Mouse (Mus musculus) lung, postnatal 14 days (tissue): ENCODE results near the gene Gas2l1.
A peak's percentile ranks its signal among the peaks of the same experiment; 100 is the strongest.
"Not testable (repeated sequence)": the region's sequence is repeated elsewhere in the genome, so short reads cannot be mapped to it uniquely, and the experiment has no call there.

Experiments used
- DNase-seq: peaks from one replicate; pipeline ENCODE4 v3.0.0; 2021

Gene Gas2l1

DNA sequence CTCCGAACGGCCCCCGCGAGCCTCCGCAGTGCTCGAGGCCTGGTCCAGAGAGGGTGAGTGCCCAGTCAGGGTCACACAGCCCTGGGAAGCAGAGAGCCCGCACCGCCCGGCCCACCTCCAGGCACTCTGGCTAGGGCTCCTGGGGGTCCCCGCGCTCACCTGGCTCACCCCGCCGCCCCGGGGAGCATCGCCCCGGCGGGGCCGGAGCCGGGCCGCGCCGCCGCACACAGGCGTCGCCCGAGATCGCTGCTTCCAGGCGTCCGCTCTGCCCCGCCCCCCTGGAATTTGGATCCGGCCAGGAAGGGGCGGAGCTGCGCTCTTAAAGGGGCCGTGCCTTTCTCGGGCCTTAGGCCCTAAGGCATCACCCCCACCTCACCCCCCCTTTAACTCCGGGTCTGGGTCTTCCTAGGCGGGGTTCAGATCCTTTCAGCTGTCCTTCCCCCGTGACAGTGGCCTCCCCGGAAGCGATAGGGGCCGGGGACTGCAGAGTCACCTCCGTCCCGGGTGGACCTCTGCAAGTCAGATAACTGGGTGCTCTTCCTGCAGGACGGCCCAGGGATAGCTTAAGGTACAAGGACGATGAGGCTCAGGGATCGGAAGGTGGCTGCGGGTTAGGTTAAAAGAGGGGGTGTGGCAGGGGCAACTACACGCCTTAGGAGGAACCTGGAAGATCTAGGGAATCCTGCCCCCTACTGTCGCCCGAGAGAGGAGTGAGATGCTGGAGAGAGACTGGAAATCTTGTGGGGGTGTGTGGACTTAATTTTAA is at the start of gene Gas2l1:
Gene Gas2l1 (minus strand): TSS at position 272 of the 766 bp plus-strand sequence.
- DNase-seq, result peak; percentile 91

DNA sequence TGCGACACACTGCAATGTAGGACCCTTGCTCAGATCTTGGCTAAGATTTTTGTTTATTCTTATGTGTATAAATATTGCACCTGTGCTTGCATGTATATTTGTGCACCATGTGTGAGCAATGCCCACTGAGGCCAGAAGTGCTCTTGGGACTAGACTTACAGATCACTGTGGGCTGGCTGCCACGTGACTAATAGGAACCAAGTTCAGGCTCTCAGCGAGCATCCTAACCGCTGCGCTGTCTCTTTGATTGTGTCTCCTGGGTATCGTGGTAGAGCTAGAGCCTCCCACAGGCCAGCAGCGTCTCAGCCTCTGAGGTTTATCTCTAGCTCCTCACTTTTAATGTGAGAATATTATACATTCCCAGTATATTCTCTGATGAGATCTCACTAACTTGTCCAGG is 48.5 kb upstream of the Gas2l1 start:
- DNase-seq, result no peak

DNA sequence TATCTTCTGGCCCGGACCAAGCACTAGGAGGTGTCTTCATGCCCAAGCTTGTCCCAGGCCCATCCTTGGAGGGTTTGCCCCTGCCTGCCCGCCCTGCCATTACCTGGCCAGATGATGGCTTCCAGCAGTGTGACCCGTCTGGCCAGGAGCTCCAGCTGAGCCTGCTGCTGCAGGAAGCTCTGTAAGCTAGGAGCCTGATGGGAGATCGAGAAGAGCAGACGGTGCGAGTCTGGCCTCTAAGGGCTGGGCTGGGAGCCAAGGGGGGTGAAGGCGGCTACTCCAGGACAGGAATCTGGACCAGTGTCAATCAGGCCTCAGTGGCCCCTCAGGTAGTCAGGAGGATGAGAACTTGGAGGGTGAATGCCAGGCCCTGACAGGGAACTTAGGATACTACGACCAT is 44.3 kb upstream of the Gas2l1 start:
- DNase-seq, result no peak

DNA sequence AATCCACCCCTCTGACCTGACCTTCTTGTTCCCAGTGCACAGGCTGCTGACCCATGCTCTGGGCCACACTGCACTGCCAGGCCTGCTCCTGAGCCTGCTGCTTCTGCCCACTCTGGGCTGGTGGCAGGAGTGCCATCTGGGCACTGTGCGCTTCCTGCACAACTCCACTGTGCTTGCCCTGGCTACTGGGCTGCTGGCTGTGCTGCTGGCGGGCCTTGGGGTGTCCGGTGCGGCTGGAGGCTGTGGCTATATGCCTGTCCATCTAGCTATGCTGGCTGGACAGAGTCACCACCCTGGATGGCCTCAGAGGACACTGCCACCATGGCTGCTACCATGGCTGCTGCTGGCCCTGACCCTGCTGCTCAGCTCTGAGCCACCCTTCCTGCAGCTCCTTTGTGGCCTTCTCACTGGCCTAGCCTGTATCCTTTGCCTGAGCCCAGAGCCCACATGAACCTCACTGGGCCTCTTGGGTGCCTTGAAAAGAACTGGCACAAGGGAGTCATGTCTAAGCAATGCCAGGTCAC is 38.9 kb upstream of the Gas2l1 start:
- no peak for DNase-seq

DNA sequence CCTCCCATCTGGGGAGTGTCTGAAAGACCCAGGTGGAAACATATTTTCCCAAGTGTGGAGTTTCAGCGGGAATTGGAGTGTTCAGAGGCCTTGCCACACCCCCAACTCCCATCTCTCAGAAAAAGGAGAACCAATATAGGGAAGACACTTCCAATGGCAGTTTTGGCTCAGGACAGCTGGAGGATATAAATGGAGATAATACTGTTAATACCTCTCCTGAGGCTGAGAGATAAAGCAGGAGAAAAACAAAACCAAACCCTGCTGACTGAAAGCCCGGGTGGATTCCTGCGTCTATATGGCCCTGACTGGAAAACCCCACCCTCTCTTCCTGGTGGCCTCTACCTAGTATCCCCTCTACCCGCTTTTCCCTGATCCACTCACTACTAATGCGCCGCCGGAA is 37.3 kb upstream of the Gas2l1 start:
- DNase-seq, result no peak

DNA sequence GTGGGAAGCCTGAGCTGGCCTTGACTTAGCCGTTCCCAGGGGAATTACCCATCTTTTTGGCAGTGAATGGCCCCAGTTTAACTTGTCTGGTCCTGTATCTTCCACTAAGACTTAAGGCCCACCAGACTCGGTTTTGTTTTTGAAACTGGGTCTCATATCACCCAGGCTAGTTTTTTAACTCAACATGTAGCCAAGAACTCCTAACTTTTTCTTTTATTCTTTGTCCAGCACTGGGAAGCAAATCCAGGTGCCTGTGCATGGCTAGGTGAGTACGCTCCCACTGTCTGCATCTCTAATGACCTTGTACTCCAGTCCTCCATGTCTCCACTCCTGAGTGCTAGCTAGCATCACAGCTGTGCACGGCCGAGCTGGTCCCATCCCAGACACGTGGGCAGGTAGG is 36.5 kb upstream of the Gas2l1 start:
- no peak for DNase-seq

DNA sequence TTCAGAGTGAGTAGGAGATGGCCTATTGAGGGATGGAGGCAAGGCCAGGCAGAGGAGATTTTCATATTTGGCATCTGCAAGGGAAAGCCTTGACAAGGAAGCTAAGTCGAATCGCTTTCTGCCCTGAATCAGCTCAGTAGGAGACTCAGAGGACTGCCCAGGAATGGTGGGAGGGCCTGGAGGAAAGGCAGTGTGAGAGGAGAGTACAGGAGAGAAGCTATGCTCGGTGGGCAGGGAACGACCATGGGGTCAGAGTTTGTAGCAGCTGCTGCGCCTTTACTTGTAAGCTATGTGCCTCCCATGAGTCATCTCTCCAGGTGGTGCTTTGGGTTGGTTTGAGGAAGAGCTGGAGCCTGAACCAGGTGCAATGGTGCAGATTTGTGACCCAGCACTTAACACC is 35.7 kb upstream of the Gas2l1 start:
- DNase-seq, result no peak

DNA sequence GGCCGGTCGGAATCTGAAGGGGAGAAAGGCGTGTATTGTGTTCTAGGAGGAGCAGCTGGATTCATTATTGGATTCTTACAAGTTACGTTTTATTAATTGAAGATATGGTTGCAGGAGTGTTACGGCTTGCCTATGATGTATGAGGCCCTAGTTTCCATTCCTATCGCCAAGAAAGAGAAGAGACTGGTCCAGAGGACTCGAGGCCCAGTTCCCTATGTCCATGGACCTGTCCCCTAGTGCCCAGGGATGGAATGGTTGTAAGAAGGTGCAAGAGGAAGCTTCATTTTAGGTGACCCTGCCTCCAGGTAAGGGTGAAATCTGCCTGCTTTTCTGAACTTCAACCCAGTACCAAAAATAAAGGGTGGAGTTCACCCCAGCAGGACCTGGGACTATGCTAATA is 35.2 kb upstream of the Gas2l1 start:
- DNase-seq, result no peak

DNA sequence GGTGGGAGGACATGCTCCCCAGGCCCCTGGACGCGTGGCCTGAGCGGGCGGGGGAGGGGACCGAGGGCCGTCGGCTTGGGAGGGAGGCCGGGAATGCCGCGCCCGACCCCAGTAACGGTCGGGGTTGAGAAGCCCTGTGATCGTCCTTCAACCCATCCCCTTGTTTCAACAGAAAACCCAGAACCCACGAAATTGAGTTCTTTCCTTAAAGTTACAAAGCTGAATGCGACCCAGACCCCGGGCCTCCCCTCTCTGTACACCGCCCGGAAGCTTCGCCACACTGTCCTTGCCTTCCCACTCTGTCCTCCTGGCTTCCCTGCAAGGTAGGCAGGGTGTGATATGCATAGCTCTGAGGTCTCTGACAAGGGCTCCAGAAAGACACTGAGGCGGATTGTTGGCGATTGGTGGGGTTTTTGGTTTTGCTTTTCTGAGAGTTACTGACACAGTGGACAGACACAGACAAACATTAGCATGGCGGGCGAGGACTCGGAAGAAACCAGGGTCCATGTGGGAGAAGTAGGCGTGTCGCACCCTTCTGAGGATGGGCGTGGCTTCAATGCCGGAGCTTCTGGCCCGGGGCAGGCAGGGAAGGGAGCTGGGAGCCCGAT is 34.6 kb upstream of the Gas2l1 start:
- peak; percentile 85 for DNase-seq

DNA sequence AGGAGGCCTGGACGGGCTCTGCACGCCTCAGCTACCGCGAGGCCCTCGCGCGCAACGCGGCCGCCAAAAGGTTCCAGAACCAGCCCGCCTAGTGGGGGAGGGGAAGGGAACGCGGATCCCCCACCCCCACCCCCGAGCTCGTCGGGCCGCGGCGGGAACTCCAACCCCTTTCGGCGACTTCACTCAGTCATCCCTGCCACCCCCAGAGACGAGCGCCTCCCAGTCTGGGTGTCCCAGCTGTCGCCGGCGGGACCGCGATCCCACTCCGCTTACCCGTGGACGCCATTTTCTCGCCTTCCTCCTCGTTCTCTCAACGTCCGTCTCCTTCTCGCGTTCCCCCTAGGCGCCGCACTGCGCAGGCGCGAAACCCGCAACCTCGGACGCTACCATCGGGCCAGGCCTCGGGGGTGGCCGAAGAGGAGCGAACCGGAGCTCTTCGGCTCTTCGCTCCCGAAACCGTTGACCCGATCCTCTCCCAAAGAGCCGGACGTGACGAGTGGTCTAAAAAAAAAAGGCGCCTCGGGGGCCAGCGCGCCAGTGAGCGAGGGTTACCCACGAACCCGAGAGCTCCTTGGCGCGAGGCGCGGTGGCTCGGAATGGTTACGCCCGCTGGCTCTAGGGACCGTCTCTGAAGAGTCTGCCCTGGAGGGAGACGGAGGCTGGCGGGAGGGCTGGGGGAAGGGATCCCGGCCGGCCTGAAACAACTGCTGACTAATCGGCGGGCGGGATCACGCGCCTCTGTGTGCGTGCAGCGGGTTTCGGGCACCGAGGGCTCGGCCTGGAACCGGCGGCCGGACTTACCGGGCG is 33.8 kb upstream of the Gas2l1 start, which contains the start of the genes Rhbdd3 and Ewsr1:
Gene Rhbdd3 (plus strand): TSS at position 191 of the 807 bp plus-strand sequence.
Gene Ewsr1 (minus strand): TSS at position 531 of the 807 bp plus-strand sequence.
- DNase-seq, result peak; percentile 97

DNA sequence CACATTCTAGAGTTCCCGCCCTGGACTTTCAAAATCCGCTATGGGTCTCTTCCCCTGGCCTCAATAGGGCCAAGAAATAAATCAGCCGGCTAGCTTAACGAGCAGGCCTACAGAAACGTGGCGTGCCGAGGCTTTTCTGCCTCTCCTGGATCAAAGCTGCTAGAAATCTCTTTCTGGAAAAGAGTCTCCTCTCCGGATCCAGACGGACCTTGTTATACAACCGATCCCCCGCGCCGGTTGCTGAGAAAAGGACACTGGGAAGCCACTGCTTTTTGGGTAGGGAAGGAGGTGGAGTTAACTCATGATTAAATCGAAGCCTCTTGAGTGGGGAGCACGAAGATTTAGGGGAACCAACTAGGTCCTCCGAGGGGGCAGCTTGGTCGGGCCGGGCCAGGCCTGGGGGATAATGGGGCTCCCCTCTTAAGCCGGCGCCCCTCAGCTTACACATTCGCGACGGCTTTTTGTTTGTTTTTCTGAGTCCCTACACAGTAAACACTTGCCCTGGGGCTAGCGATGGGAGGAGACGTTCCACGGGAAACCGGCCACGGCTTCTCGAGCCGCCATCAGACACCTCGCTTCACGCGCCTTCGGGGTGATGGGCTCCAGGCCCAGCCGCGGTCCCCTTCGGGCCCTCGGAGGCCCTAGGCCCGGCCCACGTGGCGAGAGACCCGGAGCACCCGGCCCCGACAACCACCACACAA is 33.1 kb upstream of the Gas2l1 start:
- peak; percentile 35 for DNase-seq

DNA sequence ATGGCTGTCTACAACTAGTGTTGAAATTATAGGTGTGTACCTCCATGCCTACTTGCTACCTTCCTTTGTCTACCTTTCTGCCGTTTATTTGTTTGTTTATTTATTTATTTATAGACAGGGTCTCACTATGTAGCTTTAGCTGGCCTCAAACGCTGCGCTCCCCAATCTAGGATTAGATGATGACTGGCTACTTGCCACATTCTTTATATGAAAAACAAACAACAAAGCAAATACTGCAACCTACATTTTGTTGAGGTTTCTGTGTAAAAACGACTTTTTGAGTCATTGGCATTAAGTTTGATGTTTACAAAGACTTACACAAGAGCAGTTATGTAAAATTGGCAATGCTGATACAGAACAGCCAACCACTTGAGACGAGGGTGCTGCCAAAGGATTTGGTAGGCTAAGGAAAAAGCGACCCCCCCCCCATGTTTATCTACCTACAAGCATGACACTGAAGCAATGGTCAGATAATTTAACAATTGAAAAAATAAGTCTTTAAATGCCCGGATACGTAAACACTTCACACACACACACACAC is 31.4 kb upstream of the Gas2l1 start:
- DNase-seq, result no peak

DNA sequence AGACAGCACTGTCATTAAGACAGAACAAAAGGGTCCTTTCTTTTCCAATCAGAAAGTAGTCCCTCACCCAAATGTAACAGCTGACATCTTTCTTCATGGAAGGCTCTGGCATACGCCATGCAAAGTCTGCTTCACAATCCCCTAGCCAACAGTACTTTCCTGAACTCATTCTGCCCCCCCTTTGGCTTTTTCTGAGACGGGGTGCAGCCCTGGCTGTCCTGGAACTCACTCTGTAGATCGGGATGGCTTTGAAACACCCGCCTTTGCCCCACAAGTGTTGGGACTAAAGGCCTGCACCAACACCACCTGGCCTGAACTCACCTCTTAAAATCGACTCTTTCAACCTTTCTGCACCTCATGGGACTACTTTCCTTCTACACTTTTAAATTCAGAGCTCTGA is 30.8 kb upstream of the Gas2l1 start:
- no peak for DNase-seq

DNA sequence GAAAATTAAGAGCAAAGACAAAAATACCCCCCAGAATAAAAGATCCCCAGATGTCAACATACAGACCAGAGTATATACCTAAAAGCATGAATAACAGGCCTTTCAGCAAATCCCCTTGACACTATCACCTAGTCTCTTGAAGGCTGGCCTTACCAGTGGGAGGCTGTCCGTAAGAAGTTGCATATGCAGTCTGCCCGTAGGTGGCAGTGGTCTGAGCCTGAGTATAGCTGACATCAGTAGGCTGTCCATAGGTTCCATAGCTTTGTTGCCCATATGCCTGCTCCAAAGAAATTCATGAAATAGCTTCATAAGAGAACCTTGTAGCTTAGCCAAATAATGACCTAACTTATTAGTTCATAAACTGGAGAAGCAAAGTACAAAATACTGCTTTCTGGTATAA is 26.6 kb upstream of the Gas2l1 start:
- DNase-seq, result no peak

DNA sequence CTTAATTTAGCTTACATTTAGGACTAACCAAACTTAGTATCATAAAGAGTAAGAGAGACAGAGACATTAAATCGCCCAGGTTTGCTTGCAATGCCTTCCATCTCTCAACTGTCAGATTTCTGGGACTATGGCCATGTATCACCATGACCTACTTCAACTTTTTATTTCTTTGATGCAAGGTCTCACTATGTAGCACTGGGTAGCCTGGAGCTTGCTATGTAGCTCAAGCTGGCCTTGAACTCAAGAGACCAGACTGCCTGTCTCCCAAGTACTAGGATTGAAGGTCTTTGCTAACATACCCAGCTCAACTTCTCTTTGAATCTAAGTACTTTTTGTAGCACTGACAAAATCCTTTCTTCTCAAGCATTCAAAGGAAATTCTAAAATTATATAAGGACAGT is 24.0 kb upstream of the Gas2l1 start:
- DNase-seq, result no peak

DNA sequence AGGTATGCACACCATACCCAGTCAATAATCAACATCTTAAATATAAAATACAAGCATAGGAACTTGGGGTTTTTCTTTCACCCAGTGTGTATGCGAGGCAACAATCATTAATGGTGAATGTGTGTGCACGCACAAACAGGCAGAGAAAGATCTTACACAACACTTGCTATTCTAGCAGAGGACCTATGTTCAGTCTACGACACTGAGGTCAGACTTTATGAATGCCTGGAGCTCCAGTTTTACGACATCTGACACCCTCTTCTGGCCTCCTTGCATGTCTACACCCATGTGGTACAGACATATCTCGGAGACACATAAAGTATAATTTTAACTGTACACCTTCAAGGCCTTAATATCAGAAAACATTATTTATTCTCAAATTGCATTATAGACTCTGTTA is 11.7 kb upstream of the Gas2l1 start:
- DNase-seq, result not testable (repeated sequence)

DNA sequence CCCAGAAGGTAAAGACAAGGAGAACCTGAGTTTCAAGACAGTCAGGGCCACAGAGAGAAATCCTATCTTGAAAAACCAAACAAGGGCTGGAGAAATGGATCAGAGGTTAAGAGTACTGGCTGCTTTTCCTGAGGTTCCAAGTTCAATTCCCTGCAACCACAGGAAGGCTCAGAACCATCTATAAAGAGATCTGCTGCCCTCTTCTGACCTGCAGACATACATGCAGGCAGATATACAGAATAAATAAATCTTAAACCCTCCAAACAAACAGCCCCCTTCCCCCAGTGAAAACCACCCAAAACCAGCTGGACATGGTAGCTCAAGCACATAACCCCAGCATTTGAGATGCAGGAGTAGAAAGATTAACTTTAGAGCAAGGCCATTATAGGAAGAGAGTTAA is 10.6 kb upstream of the Gas2l1 start:
- DNase-seq, result no peak

DNA sequence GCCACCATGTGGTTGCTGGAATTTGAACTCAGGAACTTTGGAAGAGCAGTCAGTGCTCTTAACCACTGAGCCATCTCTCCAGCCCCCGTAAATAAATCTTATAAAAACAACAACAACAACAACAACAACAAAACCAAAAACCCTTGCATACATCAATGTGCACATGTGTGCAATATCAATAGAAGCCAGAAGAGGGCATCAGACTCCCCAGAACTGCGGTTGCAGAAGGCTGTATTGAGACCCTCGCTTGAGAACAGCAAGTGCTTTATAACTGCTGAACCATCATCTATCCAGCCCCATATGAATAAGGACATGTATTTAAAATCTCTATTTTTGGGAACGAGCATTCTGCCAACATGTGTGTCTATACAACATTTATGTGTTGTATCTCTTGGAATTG is 9.8 kb upstream of the Gas2l1 start:
- DNase-seq, result peak; percentile 37

DNA sequence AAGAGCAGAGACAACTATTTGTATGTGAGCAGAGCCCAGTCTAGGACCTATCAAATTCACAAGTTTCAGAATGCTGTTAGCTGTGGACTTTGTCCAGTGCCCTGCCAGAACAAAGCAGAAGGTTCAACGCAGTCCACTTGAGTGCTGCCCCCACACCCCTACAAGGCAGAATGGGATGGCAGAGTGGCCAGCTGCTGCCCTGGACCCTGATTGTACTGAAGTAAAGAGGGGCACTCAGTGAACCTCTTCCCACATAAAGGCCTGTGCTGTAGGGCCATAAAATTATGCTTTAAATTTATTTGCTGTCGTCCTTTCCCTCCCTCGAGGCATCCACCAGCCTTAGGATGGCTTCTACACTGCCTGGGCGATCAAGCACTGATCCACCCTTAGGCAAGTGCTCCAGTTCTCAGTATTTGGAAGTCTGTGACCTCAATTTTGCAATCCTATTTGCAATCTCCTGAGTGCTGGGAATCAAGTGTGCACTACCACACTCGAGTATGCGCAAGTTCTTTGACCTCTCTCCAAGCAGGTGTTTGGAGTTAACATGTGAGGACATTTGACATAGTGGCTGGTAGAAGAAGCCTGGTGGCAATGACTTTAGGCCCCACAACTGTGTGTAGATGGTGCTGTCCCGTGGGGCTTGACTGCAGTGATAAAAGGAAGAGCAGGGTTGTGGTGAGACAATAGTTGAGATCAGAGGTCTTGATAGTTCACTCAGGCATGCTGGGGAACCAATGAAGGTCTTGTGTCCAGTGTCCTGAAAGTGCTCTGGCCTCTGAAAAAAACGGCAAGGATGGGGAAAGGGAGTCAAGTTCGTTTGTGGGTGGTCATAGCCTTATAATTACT is 3.2 kb upstream of the Gas2l1 start:
- DNase-seq, result peak; percentile 26

DNA sequence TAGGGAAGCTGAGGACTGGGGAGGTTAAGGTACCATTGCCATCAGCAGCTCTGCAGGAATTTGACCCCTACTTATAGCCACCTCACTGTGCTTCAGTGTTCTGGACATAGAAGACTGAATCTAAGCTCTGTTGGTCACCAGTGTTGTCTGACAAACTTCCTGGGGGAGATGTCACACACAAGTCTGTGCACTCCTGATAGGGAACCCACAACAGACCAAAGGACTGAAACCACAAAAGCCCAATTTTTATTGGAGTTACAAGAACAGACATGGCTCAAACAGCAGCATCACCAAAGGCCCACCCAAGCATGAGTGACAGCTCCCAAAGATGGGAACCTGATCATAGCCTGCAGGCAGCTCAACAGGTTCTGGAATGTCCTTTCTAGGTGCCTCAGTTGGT is 1.9 kb upstream of the Gas2l1 start:
- no peak for DNase-seq

DNA sequence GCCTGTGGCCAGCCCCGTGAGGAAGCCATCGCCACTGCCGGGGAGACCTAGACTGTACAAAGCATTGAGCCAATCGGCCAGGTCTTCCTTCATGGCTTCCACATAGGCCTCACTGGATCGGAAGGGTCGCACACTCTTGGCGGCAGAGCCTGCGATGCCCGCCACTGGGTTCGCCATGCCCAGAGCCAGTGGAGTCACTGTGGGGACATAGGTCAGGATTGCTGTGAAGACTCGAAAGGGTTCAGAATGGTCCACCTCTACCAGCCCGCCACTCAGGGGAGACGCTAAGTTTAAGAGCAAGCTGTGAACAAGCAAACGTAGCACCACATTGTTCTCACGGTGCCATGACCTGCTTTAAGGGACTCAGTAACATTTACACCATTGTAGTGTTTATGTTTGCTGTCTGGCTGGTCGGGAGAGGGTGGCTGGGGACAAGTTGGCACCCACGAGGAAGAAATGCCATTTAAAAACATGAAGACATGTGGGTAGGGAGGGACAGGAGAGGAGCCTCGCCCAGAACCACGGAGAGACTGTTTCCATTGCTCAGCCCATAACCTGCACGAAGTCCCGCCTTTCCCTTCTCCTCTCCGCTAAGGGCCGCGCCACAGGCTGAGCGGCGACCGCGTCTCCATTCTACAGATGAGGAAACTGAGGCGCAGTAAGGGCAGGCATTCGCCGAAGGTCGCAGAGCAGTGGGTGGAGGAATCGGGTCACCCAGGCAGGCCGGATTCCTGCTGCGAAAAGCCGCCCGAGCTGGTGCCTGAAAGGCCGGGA is 658 bp downstream of the Gas2l1 start:
- no peak for DNase-seq
